Mouse (Mus musculus): ENCODE data around the gene M6pr.

DNA sequence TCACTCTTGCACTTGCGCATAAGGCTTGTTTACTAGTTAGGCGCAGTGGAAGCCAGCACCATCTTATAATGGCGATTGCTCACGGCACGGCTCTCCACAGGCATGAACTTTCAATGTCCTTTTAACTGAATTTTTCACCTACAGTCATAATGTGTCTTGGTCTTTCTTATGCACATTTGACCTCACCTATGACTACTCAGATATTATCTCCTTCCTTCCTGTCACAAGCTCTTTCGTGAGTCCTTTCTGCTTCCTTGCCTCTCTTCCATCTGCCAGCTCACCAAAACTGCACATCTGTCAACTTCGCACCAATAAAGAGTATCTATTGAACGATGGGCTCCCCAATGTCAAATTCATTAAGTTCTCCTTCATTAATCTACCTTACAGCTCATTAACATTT, 46.0 kb upstream of the M6pr start:
- no peak for TF ChIP-seq CTCF (IDR thresholded peaks at IDR 0.05; ENCODE audit: borderline replicate concordance, control insufficient read depth, extremely low read depth, insufficient read depth, low read length, poor library complexity)
- TF ChIP-seq POLR2A (IDR thresholded peaks at IDR 0.05; ENCODE audit: control insufficient read depth, extremely low read depth, insufficient read depth, low read length, poor library complexity), result no peak
